Mouse (Mus musculus): ENCODE measurements around the gene Galns. TPM values are rescaled to one million over a fixed set of nuclear protein-coding genes. Genes with fewer than 3 reads are reported as not detected.

Galns gene
- polyA plus RNA-seq, 1 experiment from 2014 or later: 14.3 TPM

- H3K4me1 ChIP-seq (ENCODE audit: insufficient read depth, low read depth, low read length): peaks cover 15% of the 10 kb centered on the region
- peaks cover 14% of the 10 kb centered on the region; the same call in 1 of the 2 replicates for H3K36me3 ChIP-seq (ENCODE audit: insufficient read depth, low read length)
- H3K4me2 ChIP-seq (replicated peaks; ENCODE audit: low read depth, low read length): no peak overlapping the region
- DNase-seq (ENCODE audit: low spot score) (peak; percentile 75), ATAC-seq (peak; percentile 38)
- 34% methylated on average over 9 of the region's 9 CpGs for WGBS
- H3K27me3 ChIP-seq (replicated peaks; ENCODE audit: insufficient read depth, low read length): no peaks in the 10 kb centered on the region
- no peak overlapping the region for H3K9ac ChIP-seq (replicated peaks; ENCODE audit: low read depth)
- H3K27ac ChIP-seq (ENCODE audit: low read length): no peak overlapping the region
- no peak for TF ChIP-seq CTCF (IDR thresholded peaks at IDR 0.05)
- TF ChIP-seq EP300 (IDR thresholded peaks at IDR 0.05): no peak
- no peak overlapping the region for H3K4me3 ChIP-seq (ENCODE audit: low read depth, low read length)
- no peaks in the 10 kb centered on the region for H3K9me3 ChIP-seq (ENCODE audit: low read length)
Measured at GRCm38 (mm10) chr8:122642071-122642470, 30.8 kb upstream of the Galns start.

- H3K4me3 ChIP-seq (ENCODE audit: low read depth, low read length): no peak overlapping the region
- TF ChIP-seq EP300 (IDR thresholded peaks at IDR 0.05) (no peak), CTCF (IDR thresholded peaks at IDR 0.05) (peak; percentile 24)
- ATAC-seq (no peak), DNase-seq (ENCODE audit: low spot score) (no peak)
- peaks cover 8% of the 10 kb centered on the region; the same call in 1 of the 2 replicates for H3K36me3 ChIP-seq (ENCODE audit: insufficient read depth, low read length)
- no peak overlapping the region for H3K4me2 ChIP-seq (replicated peaks; ENCODE audit: low read depth, low read length)
- H3K9me3 ChIP-seq (ENCODE audit: low read length): no peaks in the 10 kb centered on the region
- no peak overlapping the region for H3K9ac ChIP-seq (replicated peaks; ENCODE audit: low read depth)
- peaks cover 15% of the 10 kb centered on the region for H3K4me1 ChIP-seq (ENCODE audit: insufficient read depth, low read depth, low read length)
- H3K27me3 ChIP-seq (replicated peaks; ENCODE audit: insufficient read depth, low read length): no peaks in the 10 kb centered on the region
- no peak overlapping the region for H3K27ac ChIP-seq (ENCODE audit: low read length)
- 66% methylated on average over 15 of the region's 15 CpGs for WGBS
Measured at GRCm38 (mm10) chr8:122641406-122641805, 30.1 kb upstream of the Galns start.

- Histone ChIP-seq H3K27me3 (replicated peaks; ENCODE audit: insufficient read depth, low read length) (no peaks in the 10 kb centered on the region), H3K9ac (replicated peaks; ENCODE audit: low read depth) (no peak overlapping the region), H3K4me3 (ENCODE audit: low read depth, low read length) (no peak overlapping the region), H3K9me3 (ENCODE audit: low read length) (no peaks in the 10 kb centered on the region), H3K36me3 (ENCODE audit: insufficient read depth, low read length) (peaks cover 4% of the 10 kb centered on the region; the same call in 1 of the 2 replicates), H3K27ac (ENCODE audit: low read length) (no peak overlapping the region), H3K4me2 (replicated peaks; ENCODE audit: low read depth, low read length) (no peak overlapping the region), H3K4me1 (ENCODE audit: insufficient read depth, low read depth, low read length) (peaks cover 15% of the 10 kb centered on the region)
- ATAC-seq (no peak), DNase-seq (ENCODE audit: low spot score) (no peak)
- no peak for TF ChIP-seq CTCF (IDR thresholded peaks at IDR 0.05)
- WGBS: 74% methylated on average over 4 of the region's 4 CpGs
Measured at GRCm38 (mm10) chr8:122640825-122641224, 29.6 kb upstream of the Galns start.

GRCm38 (mm10) chr8:122639521-122640248 is 28.4 kb upstream of the Galns start:
- Histone ChIP-seq H3K27me3 (replicated peaks; ENCODE audit: insufficient read depth, low read length) (no peaks in the 10 kb centered on the region), H3K27ac (ENCODE audit: low read length) (peak overlapping the region; percentile 54), H3K4me1 (ENCODE audit: insufficient read depth, low read depth, low read length) (peaks cover 15% of the 10 kb centered on the region), H3K4me2 (replicated peaks; ENCODE audit: low read depth, low read length) (no peak overlapping the region), H3K4me3 (ENCODE audit: low read depth, low read length) (no peak overlapping the region), H3K9ac (replicated peaks; ENCODE audit: low read depth) (no peak overlapping the region), H3K9me3 (ENCODE audit: low read length) (no peaks in the 10 kb centered on the region), H3K36me3 (ENCODE audit: insufficient read depth, low read length) (no peaks in the 10 kb centered on the region)
- no peak for TF ChIP-seq CTCF (IDR thresholded peaks at IDR 0.05)
- DNase-seq (ENCODE audit: low spot score): peak; percentile 85
- WGBS: 25% methylated on average over 16 of the region's 16 CpGs
- peak; percentile 70 for ATAC-seq

GRCm38 (mm10) chr8:122638601-122639000 is 27.3 kb upstream of the Galns start:
- 67% methylated on average over 16 of the region's 16 CpGs for WGBS
- Histone ChIP-seq H3K4me3 (ENCODE audit: low read depth, low read length) (no peak overlapping the region), H3K4me1 (ENCODE audit: insufficient read depth, low read depth, low read length) (peaks cover 15% of the 10 kb centered on the region), H3K9me3 (ENCODE audit: low read length) (no peaks in the 10 kb centered on the region), H3K4me2 (replicated peaks; ENCODE audit: low read depth, low read length) (no peak overlapping the region), H3K27me3 (replicated peaks; ENCODE audit: insufficient read depth, low read length) (no peaks in the 10 kb centered on the region), H3K36me3 (ENCODE audit: insufficient read depth, low read length) (peaks cover 4% of the 10 kb centered on the region; the same call in 1 of the 2 replicates), H3K27ac (ENCODE audit: low read length) (0 out of 2 replicates have a peak overlapping the region, but pooled peaks have one; percentile 54), H3K9ac (replicated peaks; ENCODE audit: low read depth) (no peak overlapping the region)
- TF ChIP-seq CTCF (IDR thresholded peaks at IDR 0.05) (no peak), EP300 (IDR thresholded peaks at IDR 0.05) (no peak)
- ATAC-seq: no peak
- no peak for DNase-seq (ENCODE audit: low spot score)

- Histone ChIP-seq H3K27ac (ENCODE audit: low read length) (no peak overlapping the region; the same call in 1 of the 2 replicates), H3K36me3 (ENCODE audit: insufficient read depth, low read length) (peaks cover 12% of the 10 kb centered on the region; the same call in 1 of the 2 replicates), H3K4me1 (ENCODE audit: insufficient read depth, low read depth, low read length) (peaks cover 13% of the 10 kb centered on the region), H3K4me3 (ENCODE audit: low read depth, low read length) (no peak overlapping the region), H3K9me3 (ENCODE audit: low read length) (no peaks in the 10 kb centered on the region), H3K4me2 (replicated peaks; ENCODE audit: low read depth, low read length) (no peak overlapping the region), H3K27me3 (replicated peaks; ENCODE audit: insufficient read depth, low read length) (no peaks in the 10 kb centered on the region), H3K9ac (replicated peaks; ENCODE audit: low read depth) (no peak overlapping the region)
- 79% methylated on average over 9 of the region's 9 CpGs for WGBS
- DNase-seq (ENCODE audit: low spot score) (no peak), ATAC-seq (no peak)
- TF ChIP-seq EP300 (IDR thresholded peaks at IDR 0.05): no peak
- no peak for TF ChIP-seq CTCF (IDR thresholded peaks at IDR 0.05)
Measured at GRCm38 (mm10) chr8:122637230-122637629, 26.0 kb upstream of the Galns start.

Measured in lung, postnatal 0 days (tissue).